Mouse (Mus musculus) cerebellum, postnatal 25 days (tissue): ENCODE results near the gene Vgf.

Experiments
- DNase-seq, 2 experiments: peaks; one replicate each; pipeline ENCODE4 v3.0.0; 2021; ENCODE audit warnings: mixed read lengths in 2 of 2

Gene Vgf

GRCm38 (mm10) chr5:137073141-137073540, 46.9 kb downstream of the Vgf start:
- DNase-seq = no peak

- no peak for DNase-seq
Measured at GRCm38 (mm10) chr5:137074191-137074651, 48.0 kb downstream of the Vgf start.

DNA sequence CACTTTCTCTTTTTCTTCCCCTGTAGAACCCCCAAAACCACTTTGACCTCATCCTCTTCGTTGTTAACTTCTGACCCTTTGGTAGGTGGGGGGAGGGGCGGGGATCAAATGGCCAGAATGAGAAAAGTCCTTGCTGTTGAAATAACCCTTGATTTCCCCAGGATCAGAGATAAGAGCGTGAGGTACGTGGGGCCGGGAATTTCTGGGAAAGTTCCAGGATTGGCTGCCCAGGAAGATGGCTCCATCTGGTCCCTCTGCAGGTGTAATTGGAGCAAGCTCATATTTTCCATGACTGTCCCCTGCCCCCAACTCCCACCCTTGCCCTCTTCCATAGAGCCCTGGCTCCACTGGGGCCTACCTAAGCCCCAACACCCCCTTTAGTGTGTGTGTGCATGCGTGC, 49.5 kb downstream of the Vgf start:
- peak; percentile 77 to 84 for DNase-seq

GRCm38 (mm10) chr5:137076191-137076930, 50.2 kb downstream of the Vgf start:
- peak; percentile 53 to 68 for DNase-seq

DNA sequence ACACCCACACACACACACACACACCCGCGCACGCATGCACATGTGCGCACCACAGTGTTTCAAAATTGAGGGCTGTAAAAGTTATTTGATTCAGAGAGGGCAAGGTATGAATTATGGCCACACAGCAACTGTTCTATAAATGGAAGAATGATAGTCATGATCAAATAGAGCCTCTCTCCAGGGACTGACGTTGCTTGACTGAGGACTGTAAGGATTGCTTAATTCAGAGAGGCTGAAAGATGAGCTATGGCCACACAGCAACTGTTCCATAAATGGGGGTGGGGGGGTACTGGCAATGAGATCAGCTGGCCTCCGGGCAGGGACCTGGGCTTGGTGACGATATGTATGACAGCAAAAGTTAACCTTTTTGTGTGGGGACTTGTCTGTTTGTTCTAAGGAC, 51.0 kb downstream of the Vgf start:
- no peak for DNase-seq

DNA sequence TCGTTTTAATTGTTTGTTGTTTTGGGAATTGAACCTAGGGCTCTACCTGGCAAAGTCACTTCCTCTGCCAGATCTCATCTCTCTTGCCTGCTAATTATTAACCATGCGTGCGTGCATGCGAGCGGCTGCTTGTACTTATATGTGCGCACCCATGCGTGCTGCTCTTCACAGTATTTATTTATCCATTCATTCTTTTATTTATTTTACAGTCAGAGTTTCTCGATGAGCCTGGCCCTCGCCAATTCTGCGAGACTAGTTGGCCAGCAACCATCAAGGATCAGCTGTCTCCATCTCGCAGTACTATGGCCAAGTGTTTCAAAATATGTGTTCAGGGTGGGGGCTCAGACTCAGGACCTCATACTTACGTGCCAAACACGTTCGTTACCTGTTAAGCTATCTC, 51.8 kb downstream of the Vgf start:
- no peak for DNase-seq

- DNase-seq = no peak
Measured at GRCm38 (mm10) chr5:137078616-137079015, 52.4 kb downstream of the Vgf start.

GRCm38 (mm10) chr5:137079849-137080248, 53.7 kb downstream of the Vgf start:
- DNase-seq = no peak
